Mouse (Mus musculus): ENCODE results near the gene Apol9b.
A peak's percentile ranks its signal among the peaks of the same experiment; 100 is the strongest.

Apol9b gene

DNA sequence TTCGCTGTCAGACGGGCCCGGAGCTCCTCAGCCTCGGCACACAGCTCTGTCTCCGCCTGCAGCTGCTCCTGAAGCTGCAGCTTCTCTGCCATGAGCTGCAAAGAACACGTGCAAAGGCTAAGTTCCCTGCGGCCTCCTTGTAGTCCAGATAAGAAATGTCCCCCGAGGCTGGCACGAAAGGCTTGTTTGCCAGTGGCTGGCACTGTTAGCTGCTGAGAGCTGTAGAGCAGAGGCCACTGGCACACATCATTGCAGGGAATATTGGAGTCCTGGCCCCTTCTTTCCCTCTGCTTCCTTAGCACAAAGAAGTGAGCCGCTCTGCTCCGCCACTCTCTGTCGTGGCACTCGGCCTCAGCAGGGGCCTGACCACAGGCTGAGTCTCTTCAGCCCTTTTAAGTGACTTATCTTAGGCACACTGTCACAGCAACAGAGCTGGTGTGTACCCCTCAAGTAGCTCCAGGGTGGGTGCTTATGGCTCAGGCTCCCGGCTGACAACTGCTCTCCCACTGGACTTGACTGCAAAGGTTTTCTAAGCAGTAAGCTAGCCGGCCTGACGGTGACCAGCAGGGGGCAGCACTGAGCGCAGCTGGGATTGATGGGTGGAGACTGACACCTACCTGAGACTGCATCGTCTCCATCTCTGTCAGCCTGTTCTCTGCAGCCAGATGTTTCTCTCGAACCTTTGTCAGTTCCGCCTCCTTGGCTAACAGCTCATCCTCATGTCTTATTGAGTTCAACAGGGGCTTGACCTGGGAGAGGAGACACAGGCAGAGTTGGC is 46.5 kb downstream of the Apol9b start:
- peak; percentile 75 to 83 for DNase-seq (ENCODE audit: low spot score in 2 of 2)

- DNase-seq (ENCODE audit: low spot score in 2 of 2), result peak in 1 of 2 experiments; percentile 53
Measured at GRCm38 (mm10) chr15:77782449-77783014, 53.7 kb downstream of the Apol9b start.

DNA sequence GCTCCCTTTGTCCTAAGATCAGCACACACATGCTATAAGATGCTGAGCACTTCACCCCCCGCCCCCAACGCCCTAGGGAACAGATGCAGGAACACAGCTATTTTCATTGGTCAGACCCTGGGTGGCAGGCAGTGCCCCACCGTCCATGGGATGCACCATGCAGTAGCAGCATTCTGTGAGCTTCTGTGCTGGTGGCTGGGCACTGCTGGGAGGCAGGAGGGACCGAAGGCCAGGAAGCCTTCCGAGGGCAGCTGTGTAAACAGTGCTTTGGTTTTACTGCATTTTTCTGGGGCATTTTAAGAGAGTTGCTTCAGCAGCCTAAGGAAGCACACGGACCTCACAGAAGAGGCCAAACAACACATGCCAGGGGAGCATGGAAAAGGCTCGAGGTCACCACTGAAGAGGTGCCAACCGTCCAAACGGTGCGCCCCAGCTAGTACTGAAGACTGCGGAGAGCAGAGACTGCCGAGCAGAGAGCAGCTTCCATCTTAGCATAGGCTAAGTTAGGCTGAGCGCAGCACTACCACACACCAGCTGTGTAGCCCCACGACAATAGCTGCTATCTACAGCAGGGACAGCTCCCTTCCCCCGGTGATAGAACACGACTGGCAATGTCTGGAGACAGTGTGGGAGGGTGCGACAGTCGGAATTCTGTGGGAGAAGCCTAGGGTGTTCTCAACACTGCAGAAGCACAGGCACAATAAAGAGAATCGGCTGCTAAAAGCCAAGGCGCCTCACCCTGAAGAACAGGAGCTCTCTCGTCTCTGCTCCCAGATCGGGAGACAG is 55.4 kb downstream of the Apol9b start:
- DNase-seq (ENCODE audit: low spot score in 2 of 2), result peak; percentile 83 to 87

GRCm38 (mm10) chr15:77785807-77786206 is 57.0 kb downstream of the Apol9b start:
- no peak for DNase-seq (ENCODE audit: low spot score in 2 of 2)

Measured in right cerebral cortex, adult 2 months (tissue).